Mouse (Mus musculus) megakaryocyte, embryonic 14.5 days (primary cell): ENCODE measurements around the gene Helz2.

Source experiments
- FLI1 ChIP-seq: IDR thresholded peaks from 2 replicates; pipeline ENCODE4 v1.6.1; 2012; ENCODE audit warnings: low read length, inconsistent platforms, mixed read lengths
- GATA1 ChIP-seq: IDR thresholded peaks from 3 replicates; pipeline ENCODE4 v1.6.1; 2012; ENCODE audit warnings: mixed read lengths, low read length, inconsistent platforms, borderline replicate concordance

- TF ChIP-seq GATA1, result no peak
- TF ChIP-seq FLI1, result no peak
These were observed 16.8 kb downstream of the Helz2 start for GRCm38 (mm10) chr2:181224994-181225393.
